Mouse (Mus musculus) liver, embryonic 12.5 days (tissue): ENCODE data around the gene Top2a. TPM values are rescaled to one million over a fixed set of nuclear protein-coding genes. Genes with fewer than 3 reads are reported as not detected.

Experiments used
- ATAC-seq: fragments of 200-750 bp; cut with Nextera tagmentation; 2 replicates; pipeline ENCODE4 v1.8.0; 2017; ENCODE audit warnings: moderate number of reproducible peaks, mild to moderate bottlenecking, moderate library complexity
- H3K27ac ChIP-seq: fragments of 300-500 bp; sonication (generic); 2 replicates; pipeline ENCODE4 v1.5.1; 2016; ENCODE audit warnings: mild to moderate bottlenecking
- H3K27me3 ChIP-seq: fragments of 300-500 bp; sonication (generic); replicated peaks from 2 replicates; pipeline ENCODE4 v1.6.1; 2016; ENCODE audit warnings: mild to moderate bottlenecking, moderate library complexity
- H3K36me3 ChIP-seq: fragments of 300-500 bp; sonication (generic); 2 replicates; pipeline ENCODE4 v1.6.1; 2016; ENCODE audit warnings: mild to moderate bottlenecking, moderate library complexity
- H3K4me1 ChIP-seq: fragments of 300-500 bp; sonication (generic); 2 replicates; pipeline ENCODE4 v1.6.1; 2016
- H3K4me2 ChIP-seq: fragments of 300-500 bp; sonication (generic); 2 replicates; pipeline ENCODE4 v1.6.1; 2016; ENCODE audit warnings: mild to moderate bottlenecking, moderate library complexity
- H3K4me3 ChIP-seq: fragments of 300-500 bp; sonication (generic); 2 replicates; pipeline ENCODE4 v1.5.1; 2016; ENCODE audit warnings: mild to moderate bottlenecking, moderate library complexity
- H3K9ac ChIP-seq: fragments of 300-500 bp; sonication (generic); 2 replicates; pipeline ENCODE4 v1.6.1; 2016; ENCODE audit warnings: mild to moderate bottlenecking, moderate library complexity
- H3K9me3 ChIP-seq: fragments of 300-500 bp; sonication (generic); replicated peaks from 2 replicates; pipeline ENCODE4 v1.6.1; 2016; ENCODE audit warnings: mild to moderate bottlenecking, moderate library complexity
- WGBS: fragments of 180-500 bp; shearing (Covaris S2); methylation state at CpG from one replicate; pipeline ENCODE4 v1.1.7; 2016; ENCODE audit not compliant: insufficient replicate concordance; 5-methylcytosine and 5-hydroxymethylcytosine counted together
- polyA plus RNA-seq: library from polyadenylated mRNA; unstranded; fragments of >200 nt; fragmentation: Nextera tagmentation; extraction: Ambion mirVana; gene quantifications from 2 replicates; pipeline ENCODE4 v1.2.1, GENCODE M21; 2016

The Top2a gene
- polyA plus RNA-seq, 1 experiment from 2014 or later: 249 TPM

- WGBS: 42% methylated on average over 4 of the region's 4 CpGs
- ATAC-seq: no peak
- no peaks in the 10 kb centered on the region for H3K9me3 ChIP-seq
- no peak overlapping the region for H3K27ac ChIP-seq
- 0 out of 2 replicates have a peak, but pooled peaks cover 2% of the 10 kb centered on the region for H3K27me3 ChIP-seq
- peaks cover 28% of the 10 kb centered on the region for H3K36me3 ChIP-seq
- no peak overlapping the region for H3K4me3 ChIP-seq
- H3K9ac ChIP-seq: no peak overlapping the region
- no peak overlapping the region for H3K4me2 ChIP-seq
- no peaks in the 10 kb centered on the region; the same call in 1 of the 2 replicates for H3K4me1 ChIP-seq
These were observed 31.2 kb upstream of the Top2a start for GRCm38 (mm10) chr11:99055143-99055542.

GRCm38 (mm10) chr11:99047643-99048042, 23.7 kb upstream of the Top2a start:
- no peak overlapping the region for H3K4me2 ChIP-seq
- no peak overlapping the region for H3K4me3 ChIP-seq
- no peak overlapping the region for H3K9ac ChIP-seq
- ATAC-seq: no peak
- H3K4me1 ChIP-seq: peaks cover 28% of the 10 kb centered on the region
- WGBS: 51% methylated on average over 2 of the region's 2 CpGs
- no peak overlapping the region; the same call in 1 of the 2 replicates for H3K27ac ChIP-seq
- no peaks in the 10 kb centered on the region for H3K9me3 ChIP-seq
- peaks cover 19% of the 10 kb centered on the region for H3K27me3 ChIP-seq
- H3K36me3 ChIP-seq: peaks cover 55% of the 10 kb centered on the region

- Histone ChIP-seq H3K4me3 (no peak overlapping the region), H3K27me3 (peaks cover 24% of the 10 kb centered on the region), H3K4me1 (peaks cover 32% of the 10 kb centered on the region), H3K9me3 (no peaks in the 10 kb centered on the region), H3K27ac (no peak overlapping the region), H3K36me3 (peaks cover 51% of the 10 kb centered on the region), H3K9ac (no peak overlapping the region), H3K4me2 (no peak overlapping the region)
- no peak for ATAC-seq
- 57% methylated on average over 5 of the region's 5 CpGs for WGBS
These were observed 23.1 kb upstream of the Top2a start for GRCm38 (mm10) chr11:99047120-99047519.

GRCm38 (mm10) chr11:99045159-99045889, 21.3 kb upstream of the Top2a start:
- Histone ChIP-seq H3K36me3 (peaks cover 34% of the 10 kb centered on the region), H3K9ac (no peak overlapping the region), H3K9me3 (no peaks in the 10 kb centered on the region), H3K27ac (peak overlapping the region; percentile 59; the same call in 1 of the 2 replicates), H3K4me1 (peaks cover 49% of the 10 kb centered on the region), H3K27me3 (peaks cover 42% of the 10 kb centered on the region), H3K4me2 (peak overlapping the region; percentile 21), H3K4me3 (no peak overlapping the region)
- ATAC-seq: peak; percentile 54
- 63% methylated on average over 12 of the region's 12 CpGs for WGBS

- Histone ChIP-seq H3K27ac (peak overlapping the region; percentile 59), H3K9me3 (no peaks in the 10 kb centered on the region), H3K4me2 (peak overlapping the region; percentile 21), H3K36me3 (peaks cover 25% of the 10 kb centered on the region), H3K9ac (no peak overlapping the region), H3K27me3 (peaks cover 52% of the 10 kb centered on the region), H3K4me3 (no peak overlapping the region), H3K4me1 (peaks cover 50% of the 10 kb centered on the region)
- 64% methylated on average over 5 of the region's 5 CpGs for WGBS
- no peak for ATAC-seq
These were observed 20.3 kb upstream of the Top2a start for GRCm38 (mm10) chr11:99044306-99044705.

GRCm38 (mm10) chr11:99043632-99044031, 19.6 kb upstream of the Top2a start:
- Histone ChIP-seq H3K27ac (peak overlapping the region; percentile 59; the same call in 1 of the 2 replicates), H3K9ac (no peak overlapping the region), H3K27me3 (peaks cover 59% of the 10 kb centered on the region), H3K9me3 (no peaks in the 10 kb centered on the region), H3K4me3 (no peak overlapping the region), H3K4me1 (peaks cover 50% of the 10 kb centered on the region), H3K4me2 (peak overlapping the region; percentile 21), H3K36me3 (peaks cover 18% of the 10 kb centered on the region)
- ATAC-seq: no peak
- WGBS: 62% methylated on average over 6 of the region's 6 CpGs

- peaks cover 50% of the 10 kb centered on the region for H3K4me1 ChIP-seq
These were observed 18.9 kb upstream of the Top2a start for GRCm38 (mm10) chr11:99042834-99043431.

GRCm38 (mm10) chr11:99041841-99042780, 18.1 kb upstream of the Top2a start:
- Histone ChIP-seq H3K4me2 (peak overlapping the region; percentile 73), H3K9ac (peak overlapping the region; percentile 68), H3K4me3 (peak overlapping the region; percentile 62), H3K36me3 (peaks cover 6% of the 10 kb centered on the region; the same call in 1 of the 2 replicates), H3K27ac (peak overlapping the region; percentile 81), H3K4me1 (peaks cover 46% of the 10 kb centered on the region), H3K9me3 (no peaks in the 10 kb centered on the region), H3K27me3 (peaks cover 62% of the 10 kb centered on the region)
- WGBS: 11% methylated on average over 16 of the region's 16 CpGs
- ATAC-seq: no peak

More at GRCm38 (mm10) chr11:99042834-99043431, 18.9 kb upstream of the Top2a start:
- WGBS: 6% methylated on average over 12 of the region's 12 CpGs
- Histone ChIP-seq H3K27ac (peak overlapping the region; percentile 81), H3K9me3 (no peaks in the 10 kb centered on the region), H3K36me3 (peaks cover 11% of the 10 kb centered on the region; the same call in 1 of the 2 replicates), H3K4me3 (peak overlapping the region; percentile 62), H3K27me3 (peaks cover 62% of the 10 kb centered on the region), H3K9ac (peak overlapping the region; percentile 68; the same call in 1 of the 2 replicates), H3K4me2 (peak overlapping the region; percentile 73)
- ATAC-seq: no peak

GRCm38 (mm10) chr11:99041051-99041729, 17.2 kb upstream of the Top2a start, which contains the start of gene Igfbp4:
Igfbp4 (plus strand) TSS chr11:99041244.
- Histone ChIP-seq H3K27me3 (peaks cover 62% of the 10 kb centered on the region), H3K9ac (peak within 1 kb of the TSS; percentile 68), H3K4me3 (peak within 1 kb of the TSS; percentile 62), H3K4me2 (peak within 1 kb of the TSS; percentile 73), H3K9me3 (no peaks in the 10 kb centered on the region), H3K36me3 (peaks cover 6% of the 10 kb centered on the region; the same call in 1 of the 2 replicates), H3K4me1 (peaks cover 49% of the 10 kb centered on the region), H3K27ac (peak within 1 kb of the TSS; percentile 81)
- ATAC-seq: 0 out of 2 replicates have a peak, but pooled peaks have one; percentile 36
- under 1% methylated on average over 63 of the region's 63 CpGs for WGBS

GRCm38 (mm10) chr11:99040346-99040974, 16.5 kb upstream of the Top2a start:
- ATAC-seq: no peak
- H3K9ac ChIP-seq: peak overlapping the region; percentile 68
- no peaks in the 10 kb centered on the region for H3K9me3 ChIP-seq
- H3K27me3 ChIP-seq: peaks cover 62% of the 10 kb centered on the region
- 2% methylated on average over 17 of the region's 17 CpGs for WGBS
- peak overlapping the region; percentile 81 for H3K27ac ChIP-seq
- peak overlapping the region; percentile 73 for H3K4me2 ChIP-seq
- peaks cover 6% of the 10 kb centered on the region; the same call in 1 of the 2 replicates for H3K36me3 ChIP-seq
- H3K4me1 ChIP-seq: peaks cover 57% of the 10 kb centered on the region
- H3K4me3 ChIP-seq: peak overlapping the region; percentile 62
